Mouse (Mus musculus) forebrain, embryonic 16.5 days (tissue): Measurements from ENCODE around the gene Lrsam1. TPM values are rescaled to one million over a fixed set of nuclear protein-coding genes. Genes with fewer than 3 reads are reported as not detected.
A peak's percentile ranks its signal among the peaks of the same experiment; 100 is the strongest.

Experiments used
- ATAC-seq: fragments of 200-750 bp; cut with Nextera tagmentation; 2 replicates; pipeline ENCODE4 v1.8.0; 2017; ENCODE audit warnings: mild to moderate bottlenecking, moderate library complexity
- H3K27ac ChIP-seq: fragments of 300-500 bp; sonication (generic); 2 replicates; pipeline ENCODE4 v1.5.1; 2014; ENCODE audit warnings: low read length, control low read depth
- H3K27me3 ChIP-seq: fragments of 300-500 bp; sonication (generic); replicated peaks from 2 replicates; pipeline ENCODE4 v1.6.1; 2014; ENCODE audit warnings: low read length; ENCODE audit not compliant: control insufficient read depth, insufficient read depth
- H3K36me3 ChIP-seq: fragments of 300-500 bp; sonication (generic); 2 replicates; pipeline ENCODE4 v1.6.1; 2014; ENCODE audit not compliant: control insufficient read depth, insufficient read depth
- H3K4me1 ChIP-seq: fragments of 300-500 bp; sonication (generic); replicated peaks from 2 replicates; pipeline ENCODE4 v1.6.1; 2014; ENCODE audit warnings: low read length; ENCODE audit not compliant: control insufficient read depth, insufficient read depth
- H3K4me2 ChIP-seq: fragments of 300-500 bp; sonication (generic); 2 replicates; pipeline ENCODE4 v1.6.1; 2014; ENCODE audit warnings: mild to moderate bottlenecking, low read length, control low read depth
- H3K4me3 ChIP-seq: fragments of 300-500 bp; sonication (generic); replicated peaks from 2 replicates; pipeline ENCODE4 v1.5.1; 2014; ENCODE audit warnings: mild to moderate bottlenecking, low read length, control low read depth
- H3K9ac ChIP-seq: fragments of 300-500 bp; sonication (generic); replicated peaks from 2 replicates; pipeline ENCODE4 v1.6.1; 2014; ENCODE audit warnings: low read depth, low read length, control low read depth
- H3K9me3 ChIP-seq: fragments of 300-500 bp; sonication (generic); 2 replicates; pipeline ENCODE4 v1.6.1; 2016; ENCODE audit warnings: low read length; ENCODE audit not compliant: control insufficient read depth
- WGBS: fragments of 180-500 bp; shearing (Covaris S2); extraction: QIAGEN DNeasy Blood & Tissue Kit; methylation state at CpG from one replicate; pipeline ENCODE4 v1.1.7; 2014; 5-methylcytosine and 5-hydroxymethylcytosine counted together
- polyA plus RNA-seq: library from polyadenylated mRNA; unstranded; fragments of >200 nt; fragmentation: Nextera tagmentation; extraction: Ambion mirVana; gene quantifications from 2 replicates; pipeline ENCODE4 v1.2.1, GENCODE M21; 2015

The Lrsam1 gene
- polyA plus RNA-seq, 1 experiment from 2014 or later = 21.9 TPM

- H3K4me2 ChIP-seq = no peak overlapping the region
- H3K4me1 ChIP-seq = no peaks in the 10 kb centered on the region
- H3K27ac ChIP-seq = no peak overlapping the region
- no peak for ATAC-seq
- no peak overlapping the region for H3K9ac ChIP-seq
- WGBS = 90% methylated on average over 13 of the region's 13 CpGs
- no peak overlapping the region for H3K4me3 ChIP-seq
- peaks cover 30% of the 10 kb centered on the region for H3K36me3 ChIP-seq
- no peaks in the 10 kb centered on the region for H3K27me3 ChIP-seq
- H3K9me3 ChIP-seq = no peaks in the 10 kb centered on the region
Measured at GRCm38 (mm10) chr2:32922564-32922963, 38.9 kb downstream of the Lrsam1 start.

GRCm38 (mm10) chr2:32921801-32922380, 39.5 kb downstream of the Lrsam1 start:
- no peak overlapping the region for H3K9ac ChIP-seq
- no peaks in the 10 kb centered on the region for H3K4me1 ChIP-seq
- WGBS = 79% methylated on average over 15 of the region's 15 CpGs

GRCm38 (mm10) chr2:32921235-32921634, 40.2 kb downstream of the Lrsam1 start:
- 77% methylated on average over 7 of the region's 7 CpGs for WGBS
- Histone ChIP-seq H3K27me3 (no peaks in the 10 kb centered on the region), H3K9me3 (no peaks in the 10 kb centered on the region), H3K36me3 (peaks cover 31% of the 10 kb centered on the region), H3K4me2 (no peak overlapping the region), H3K27ac (no peak overlapping the region), H3K4me1 (no peaks in the 10 kb centered on the region), H3K4me3 (no peak overlapping the region), H3K9ac (no peak overlapping the region)
- ATAC-seq = no peak

More at GRCm38 (mm10) chr2:32921801-32922380, 39.5 kb downstream of the Lrsam1 start:
- Histone ChIP-seq H3K4me3 (no peak overlapping the region), H3K27ac (no peak overlapping the region), H3K9me3 (no peaks in the 10 kb centered on the region), H3K36me3 (peaks cover 30% of the 10 kb centered on the region), H3K4me2 (no peak overlapping the region), H3K27me3 (no peaks in the 10 kb centered on the region)
- no peak for ATAC-seq

- 82% methylated on average over 9 of the region's 9 CpGs for WGBS
- Histone ChIP-seq H3K4me1 (0 out of 2 replicates have a peak, but pooled peaks cover 2% of the 10 kb centered on the region), H3K27me3 (no peaks in the 10 kb centered on the region), H3K4me2 (no peak overlapping the region), H3K27ac (no peak overlapping the region), H3K4me3 (no peak overlapping the region), H3K9me3 (no peaks in the 10 kb centered on the region), H3K36me3 (peaks cover 31% of the 10 kb centered on the region), H3K9ac (no peak overlapping the region)
- ATAC-seq = no peak
Measured at GRCm38 (mm10) chr2:32918391-32918790, 43.0 kb downstream of the Lrsam1 start.

- Histone ChIP-seq H3K4me3 (no peak overlapping the region), H3K27ac (no peak overlapping the region), H3K9me3 (no peaks in the 10 kb centered on the region), H3K4me1 (0 out of 2 replicates have a peak, but pooled peaks cover 2% of the 10 kb centered on the region), H3K36me3 (peaks cover 30% of the 10 kb centered on the region), H3K9ac (no peak overlapping the region), H3K4me2 (no peak overlapping the region), H3K27me3 (no peaks in the 10 kb centered on the region)
- WGBS = 83% methylated on average over 11 of the region's 11 CpGs
- no peak for ATAC-seq
Measured at GRCm38 (mm10) chr2:32917526-32917925, 43.9 kb downstream of the Lrsam1 start.

- Histone ChIP-seq H3K36me3 (peaks cover 19% of the 10 kb centered on the region), H3K9me3 (no peaks in the 10 kb centered on the region), H3K4me1 (0 out of 2 replicates have a peak, but pooled peaks cover 2% of the 10 kb centered on the region), H3K27ac (peak overlapping the region; percentile 37; the same call in 1 of the 2 replicates), H3K27me3 (no peaks in the 10 kb centered on the region), H3K4me2 (no peak overlapping the region), H3K9ac (no peak overlapping the region), H3K4me3 (no peak overlapping the region)
- WGBS = 46% methylated on average over 3 of the region's 3 CpGs
- ATAC-seq = 0 out of 2 replicates have a peak, but pooled peaks have one; percentile 27
Measured at GRCm38 (mm10) chr2:32914896-32915295, 46.5 kb downstream of the Lrsam1 start.

GRCm38 (mm10) chr2:32914362-32914761, 47.1 kb downstream of the Lrsam1 start:
- Histone ChIP-seq H3K27me3 (no peaks in the 10 kb centered on the region), H3K27ac (peak overlapping the region; percentile 37; the same call in 1 of the 2 replicates), H3K9me3 (no peaks in the 10 kb centered on the region), H3K4me1 (0 out of 2 replicates have a peak, but pooled peaks cover 2% of the 10 kb centered on the region), H3K9ac (no peak overlapping the region), H3K4me3 (no peak overlapping the region), H3K4me2 (no peak overlapping the region), H3K36me3 (peaks cover 14% of the 10 kb centered on the region)
- WGBS = 73% methylated on average over 5 of the region's 5 CpGs
- no peak for ATAC-seq

- ATAC-seq = peak; percentile 7; the same call in 1 of the 2 replicates
- Histone ChIP-seq H3K4me3 (no peak overlapping the region), H3K4me1 (peaks cover 21% of the 10 kb centered on the region), H3K4me2 (no peak overlapping the region), H3K27me3 (no peaks in the 10 kb centered on the region), H3K9ac (no peak overlapping the region), H3K36me3 (peaks cover 9% of the 10 kb centered on the region; the same call in 1 of the 2 replicates), H3K27ac (no peak overlapping the region), H3K9me3 (no peaks in the 10 kb centered on the region)
- WGBS = 30% methylated on average over 19 of the region's 19 CpGs
Measured at GRCm38 (mm10) chr2:32912210-32912804, 49.1 kb downstream of the Lrsam1 start.

GRCm38 (mm10) chr2:32911639-32912182, 49.7 kb downstream of the Lrsam1 start:
- no peak for ATAC-seq
- peaks cover 9% of the 10 kb centered on the region; the same call in 1 of the 2 replicates for H3K36me3 ChIP-seq
- H3K9ac ChIP-seq = no peak overlapping the region
- H3K27me3 ChIP-seq = no peaks in the 10 kb centered on the region
- 78% methylated on average over 7 of the region's 7 CpGs for WGBS
- H3K4me3 ChIP-seq = no peak overlapping the region
- H3K9me3 ChIP-seq = no peaks in the 10 kb centered on the region
- no peak overlapping the region for H3K27ac ChIP-seq
- H3K4me2 ChIP-seq = no peak overlapping the region
- peaks cover 26% of the 10 kb centered on the region for H3K4me1 ChIP-seq
